Mouse (Mus musculus) cortical plate, adult 2 months (tissue): ENCODE measurements around the gene Tlcd1. TPM values are rescaled to one million over a fixed set of nuclear protein-coding genes. Genes with fewer than 3 reads are reported as not detected.

Experiments used
- H3K27ac ChIP-seq: fragments of 200-500 bp; 2 replicates; pipeline ENCODE4 v1.5.1; 2012; ENCODE audit warnings: low read length, control low read depth, inconsistent platforms; ENCODE audit not compliant: insufficient read depth
- H3K4me1 ChIP-seq: fragments of 200-500 bp; 2 replicates; pipeline ENCODE4 v1.6.1; 2011; ENCODE audit warnings: low read length; ENCODE audit not compliant: control insufficient read depth, insufficient read depth
- H3K4me3 ChIP-seq: fragments of 200-500 bp; 2 replicates; pipeline ENCODE4 v1.5.1; 2011; ENCODE audit warnings: mild to moderate bottlenecking, low read length, control low read depth; ENCODE audit not compliant: insufficient read depth
- CTCF ChIP-seq: fragments of 200-500 bp; IDR thresholded peaks from 2 replicates; pipeline ENCODE4 v1.5.1; 2011; ENCODE audit warnings: mild to moderate bottlenecking, control low read depth, low read length; ENCODE audit not compliant: insufficient read depth; ENCODE audit errors: extremely low read depth
- POLR2A ChIP-seq: fragments of 200-500 bp; IDR thresholded peaks from 2 replicates; pipeline ENCODE4 v1.6.1; 2011; ENCODE audit warnings: mild to moderate bottlenecking, low read length, control low read depth; ENCODE audit not compliant: insufficient read depth; ENCODE audit errors: extremely low read depth
- polyA plus RNA-seq: library from polyadenylated mRNA; depleted of rRNA; stranded (reverse); fragments of >200 nt; gene quantifications from 2 replicates; pipeline ENCODE4 v1.2.3, GENCODE M21; 2012

Gene Tlcd1
- polyA plus RNA-seq, 1 experiment = 83.0 TPM

GRCm38 (mm10) chr11:78159557-78159956, 17.0 kb upstream of the Tlcd1 start:
- no peak overlapping the region for H3K4me3 ChIP-seq
- no peak for TF ChIP-seq POLR2A
- TF ChIP-seq CTCF = no peak
- no peaks in the 10 kb centered on the region for H3K4me1 ChIP-seq
- no peak overlapping the region for H3K27ac ChIP-seq

- TF ChIP-seq POLR2A = no peak
- no peak for TF ChIP-seq CTCF
- no peaks in the 10 kb centered on the region for H3K4me1 ChIP-seq
- no peak overlapping the region for H3K27ac ChIP-seq
- no peak overlapping the region for H3K4me3 ChIP-seq
These were observed 16.3 kb upstream of the Tlcd1 start for GRCm38 (mm10) chr11:78160171-78160570.

GRCm38 (mm10) chr11:78160675-78161074, 15.8 kb upstream of the Tlcd1 start:
- no peak overlapping the region for H3K4me3 ChIP-seq
- no peaks in the 10 kb centered on the region for H3K4me1 ChIP-seq
- TF ChIP-seq POLR2A = no peak
- no peak for TF ChIP-seq CTCF
- no peak overlapping the region for H3K27ac ChIP-seq

GRCm38 (mm10) chr11:78161169-78161568, 15.3 kb upstream of the Tlcd1 start:
- H3K4me1 ChIP-seq = no peaks in the 10 kb centered on the region
- TF ChIP-seq POLR2A = no peak
- H3K27ac ChIP-seq = no peak overlapping the region
- H3K4me3 ChIP-seq = no peak overlapping the region

GRCm38 (mm10) chr11:78161968-78162367, 14.5 kb upstream of the Tlcd1 start:
- Histone ChIP-seq H3K27ac (no peak overlapping the region), H3K4me3 (no peak overlapping the region), H3K4me1 (no peaks in the 10 kb centered on the region)
- TF ChIP-seq POLR2A (no peak), CTCF (no peak)

GRCm38 (mm10) chr11:78162504-78162903, 14.0 kb upstream of the Tlcd1 start:
- no peak overlapping the region for H3K27ac ChIP-seq
- no peaks in the 10 kb centered on the region for H3K4me1 ChIP-seq
- TF ChIP-seq CTCF (no peak), POLR2A (no peak)
- H3K4me3 ChIP-seq = no peak overlapping the region

GRCm38 (mm10) chr11:78163045-78163444, 13.5 kb upstream of the Tlcd1 start:
- Histone ChIP-seq H3K4me3 (no peak overlapping the region), H3K27ac (no peak overlapping the region), H3K4me1 (no peaks in the 10 kb centered on the region)
- no peak for TF ChIP-seq CTCF
- TF ChIP-seq POLR2A = no peak

- Histone ChIP-seq H3K4me1 (no peaks in the 10 kb centered on the region), H3K27ac (peak overlapping the region; percentile 82), H3K4me3 (peak overlapping the region; percentile 70)
- TF ChIP-seq CTCF = no peak
- TF ChIP-seq POLR2A = no peak
These were observed 12.6 kb upstream of the Tlcd1 start for GRCm38 (mm10) chr11:78163681-78164603.

GRCm38 (mm10) chr11:78164604-78164923, 11.9 kb upstream of the Tlcd1 start:
- TF ChIP-seq POLR2A = no peak
- H3K4me3 ChIP-seq = peak overlapping the region; percentile 70
- H3K27ac ChIP-seq = peak overlapping the region; percentile 82
- no peaks in the 10 kb centered on the region for H3K4me1 ChIP-seq

GRCm38 (mm10) chr11:78164924-78165760, 11.4 kb upstream of the Tlcd1 start, which contains the start of gene Traf4:
TSS of gene Traf4 (minus strand) at chr11:78165589.
- Histone ChIP-seq H3K4me1 (no peaks in the 10 kb centered on the region), H3K4me3 (peak within 1 kb of the TSS; percentile 70), H3K27ac (peak within 1 kb of the TSS; percentile 82)
- TF ChIP-seq CTCF (no peak), POLR2A (no peak)
